Mouse (Mus musculus) hindbrain, embryonic 14.5 days (tissue): ENCODE measurements at regions not wholly inside any gene's neighbourhood (a gene's known extent, or its start where the extent isn't known, plus 50 kb on each side); places are given as distances from the start of the nearest gene placed in this dataset.

Experiments
- ATAC-seq: fragments of 200-750 bp; cut with Nextera tagmentation; 2 replicates; pipeline ENCODE4 v1.8.0; 2017; ENCODE audit warnings: moderate number of reproducible peaks, mild to moderate bottlenecking, moderate TSS enrichment, moderate library complexity; ENCODE audit not compliant: low FRiP score
- DNase-seq: peaks from one replicate; pipeline ENCODE4 v3.0.0-alpha.2; 2015; ENCODE audit warnings: low spot score
- H3K27ac ChIP-seq: fragments of 300-500 bp; sonication (generic); 2 replicates; pipeline ENCODE4 v1.5.1; 2014; ENCODE audit warnings: mild to moderate bottlenecking, moderate library complexity
- H3K27me3 ChIP-seq: fragments of 300-500 bp; sonication (generic); 2 replicates; pipeline ENCODE4 v1.6.1; 2014; ENCODE audit warnings: mild to moderate bottlenecking, low read length, mixed read lengths; ENCODE audit not compliant: control insufficient read depth, insufficient read depth
- H3K36me3 ChIP-seq: fragments of 300-500 bp; sonication (generic); replicated peaks from 2 replicates; pipeline ENCODE4 v1.6.1; 2014; ENCODE audit not compliant: control insufficient read depth, insufficient read depth
- H3K4me1 ChIP-seq: fragments of 300-500 bp; sonication (generic); replicated peaks from 2 replicates; pipeline ENCODE4 v1.6.1; 2014; ENCODE audit warnings: antibody characterized with exemption, low read length, mixed read lengths; ENCODE audit not compliant: control insufficient read depth, insufficient read depth
- H3K4me2 ChIP-seq: fragments of 300-500 bp; sonication (generic); replicated peaks from 2 replicates; pipeline ENCODE4 v1.6.1; 2014; ENCODE audit warnings: mild to moderate bottlenecking, moderate library complexity
- H3K4me3 ChIP-seq: fragments of 300-500 bp; sonication (generic); replicated peaks from 2 replicates; pipeline ENCODE4 v1.5.1; 2014; ENCODE audit warnings: mild to moderate bottlenecking, low read length
- H3K9ac ChIP-seq: fragments of 300-500 bp; sonication (generic); 2 replicates; pipeline ENCODE4 v1.6.1; 2014
- H3K9me3 ChIP-seq: fragments of 300-500 bp; sonication (generic); 2 replicates; pipeline ENCODE4 v1.6.1; 2016; ENCODE audit warnings: low read length; ENCODE audit not compliant: control insufficient read depth
- WGBS: fragments of 180-500 bp; shearing (Covaris S2); extraction: QIAGEN DNeasy Blood & Tissue Kit; methylation state at CpG from one replicate; pipeline ENCODE4 v1.1.7; 2014; 5-methylcytosine and 5-hydroxymethylcytosine counted together

DNA sequence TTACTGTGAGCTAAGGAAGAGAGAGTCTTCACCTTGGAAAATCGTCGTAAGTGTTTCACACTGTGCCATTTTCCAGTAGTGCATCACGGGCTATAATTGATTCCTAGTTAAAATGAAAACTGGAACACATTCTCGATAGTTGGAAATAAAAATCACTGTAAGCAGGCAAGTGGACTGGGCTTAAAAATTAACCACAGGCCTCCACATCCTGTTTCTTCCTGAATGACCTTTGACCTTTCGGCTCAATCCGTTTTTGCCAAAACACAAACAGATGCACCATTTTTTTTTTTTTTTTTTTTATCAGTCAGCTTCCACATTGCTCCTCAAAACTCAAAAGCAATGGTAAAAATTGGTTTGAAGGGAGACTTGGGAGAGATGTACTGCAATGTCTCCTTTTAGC lies 834.4 kb upstream of the Sox9 start:
- Histone ChIP-seq H3K4me2 (no peak overlapping the region), H3K27me3 (no peaks in the 10 kb centered on the region), H3K4me3 (no peak overlapping the region), H3K27ac (no peak overlapping the region), H3K4me1 (no peaks in the 10 kb centered on the region), H3K9me3 (no peaks in the 10 kb centered on the region), H3K36me3 (no peaks in the 10 kb centered on the region), H3K9ac (no peak overlapping the region)
- ATAC-seq, result no peak
- DNase-seq, result no peak
- 89% methylated on average over 6 of the region's 6 CpGs for WGBS

DNA sequence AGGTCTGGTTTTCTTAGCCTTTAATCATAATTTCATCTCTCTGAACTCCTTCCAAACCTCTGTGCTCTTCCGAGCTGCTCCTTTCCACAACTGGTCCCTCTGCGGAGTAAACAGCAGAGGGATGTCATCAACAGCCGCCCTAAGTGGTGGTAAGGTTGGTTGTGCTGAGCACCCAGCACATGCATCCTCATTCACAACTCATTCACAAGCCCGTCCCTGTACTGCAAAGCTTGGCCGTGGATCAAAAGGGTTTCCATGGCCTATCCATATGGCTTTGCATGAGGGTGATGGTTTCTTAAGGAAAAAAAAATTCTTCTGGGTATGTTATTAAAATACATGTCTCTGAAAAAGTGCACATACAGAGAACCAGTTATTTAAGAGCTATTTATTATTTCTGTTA lies 828.6 kb upstream of the Sox9 start:
- H3K36me3 ChIP-seq, result no peaks in the 10 kb centered on the region
- no peaks in the 10 kb centered on the region for H3K27me3 ChIP-seq
- no peak overlapping the region for H3K4me2 ChIP-seq
- no peak for DNase-seq
- H3K4me3 ChIP-seq, result no peak overlapping the region
- no peak overlapping the region for H3K27ac ChIP-seq
- no peaks in the 10 kb centered on the region for H3K9me3 ChIP-seq
- no peak for ATAC-seq
- 84% methylated on average over 5 of the region's 5 CpGs for WGBS
- no peak overlapping the region for H3K9ac ChIP-seq
- no peaks in the 10 kb centered on the region; the same call in 1 of the 2 replicates for H3K4me1 ChIP-seq

DNA sequence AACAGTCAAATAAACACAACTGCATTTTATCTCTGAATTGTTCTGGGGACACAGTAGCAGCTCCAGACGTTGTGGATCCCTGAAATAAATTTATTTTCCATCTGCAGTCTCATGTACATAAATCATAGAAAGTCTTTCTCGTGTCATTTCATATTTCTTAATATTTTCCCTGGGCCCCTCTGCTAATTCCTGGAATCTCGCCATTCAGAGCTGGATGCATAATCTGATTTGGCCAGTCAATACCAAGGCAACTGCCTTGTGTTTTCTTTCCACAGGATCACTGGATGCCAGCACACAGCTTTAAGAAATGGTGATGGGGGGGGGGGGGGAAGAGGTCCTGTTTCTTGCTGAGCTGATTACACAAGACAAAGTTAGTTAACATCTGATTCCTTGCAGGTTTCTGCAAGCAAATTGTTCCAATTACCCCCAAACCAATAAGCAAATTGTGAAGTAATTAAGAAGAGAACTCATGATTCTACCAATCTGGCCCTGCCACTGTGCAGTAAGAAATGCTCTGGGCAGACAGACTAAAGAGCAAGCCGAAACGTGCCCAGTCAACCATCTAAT lies 824.2 kb upstream of the Sox9 start:
- H3K9ac ChIP-seq, result no peak overlapping the region
- no peaks in the 10 kb centered on the region for H3K27me3 ChIP-seq
- no peak overlapping the region for H3K27ac ChIP-seq
- H3K4me1 ChIP-seq, result peaks cover 9% of the 10 kb centered on the region
- DNase-seq, result no peak
- H3K36me3 ChIP-seq, result no peaks in the 10 kb centered on the region
- ATAC-seq, result no peak
- H3K4me3 ChIP-seq, result no peak overlapping the region
- no peaks in the 10 kb centered on the region for H3K9me3 ChIP-seq
- whole genome bisulfite sequencing, result 63% methylated on average over 5 of the region's 5 CpGs
- no peak overlapping the region for H3K4me2 ChIP-seq

DNA sequence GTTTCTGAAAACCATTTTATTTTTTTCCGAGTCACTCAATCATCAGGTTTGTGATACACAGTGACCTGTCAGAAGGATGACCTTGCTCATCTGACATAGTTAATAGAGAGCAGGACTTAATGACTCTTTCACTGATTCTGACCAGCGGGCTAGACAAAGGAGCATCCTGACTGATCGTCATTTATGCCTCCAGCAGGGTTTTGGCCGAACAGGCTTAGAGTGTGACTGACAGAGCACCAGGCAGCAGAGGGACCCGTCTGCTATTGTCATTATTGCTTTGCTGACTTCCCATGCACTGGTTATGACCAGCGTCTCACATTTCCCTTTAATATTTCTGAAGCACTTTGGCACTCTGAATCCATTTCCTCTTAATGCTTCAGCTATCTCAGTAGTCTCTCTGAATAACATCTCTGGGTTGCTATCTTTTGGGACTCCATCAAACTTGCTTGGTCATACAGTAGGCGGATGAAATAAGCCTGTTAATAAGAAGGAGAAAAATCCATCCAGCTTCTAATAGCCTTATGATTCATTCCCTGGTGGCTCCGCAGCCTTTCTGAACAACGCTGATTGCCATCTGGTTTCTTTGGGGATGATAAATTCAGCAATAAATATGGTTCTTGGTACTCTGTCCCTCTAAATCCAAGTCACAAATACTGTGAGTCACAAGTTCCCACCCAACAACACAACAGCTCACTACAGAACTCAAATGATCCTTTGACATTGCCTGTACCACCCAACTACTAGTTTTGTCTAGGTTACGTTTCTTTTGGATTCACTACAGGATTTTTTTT lies 820.8 kb upstream of the Sox9 start:
- peak overlapping the region; percentile 27; the same call in 1 of the 2 replicates for H3K27ac ChIP-seq
- DNase-seq (peak; percentile 34), ATAC-seq (no peak)
- H3K9ac ChIP-seq, result no peak overlapping the region
- no peaks in the 10 kb centered on the region for H3K27me3 ChIP-seq
- no peak overlapping the region for H3K4me3 ChIP-seq
- peaks cover 9% of the 10 kb centered on the region for H3K4me1 ChIP-seq
- H3K4me2 ChIP-seq, result no peak overlapping the region
- H3K9me3 ChIP-seq, result no peaks in the 10 kb centered on the region
- WGBS, result 30% methylated on average over 10 of the region's 10 CpGs
- no peaks in the 10 kb centered on the region for H3K36me3 ChIP-seq

DNA sequence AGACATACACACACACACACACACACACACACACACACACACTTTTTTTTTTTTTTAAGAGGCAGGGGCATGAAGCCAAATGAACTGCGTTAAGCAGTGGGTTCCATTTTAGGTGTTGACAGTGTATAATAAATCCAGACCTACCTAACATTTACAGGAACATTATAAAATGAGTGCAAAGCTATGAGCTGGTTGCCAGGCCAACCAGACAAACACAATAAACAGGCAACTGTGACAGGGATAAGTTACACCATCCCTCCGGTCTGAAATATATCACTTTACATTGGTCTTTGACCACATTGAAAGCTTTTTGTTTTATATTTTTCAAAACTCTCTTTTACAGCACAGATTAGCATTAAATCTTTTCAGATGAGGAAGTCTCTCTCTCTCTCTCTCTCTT lies 820.2 kb upstream of the Sox9 start:
- no peak for ATAC-seq
- peaks cover 9% of the 10 kb centered on the region for H3K4me1 ChIP-seq
- no peaks in the 10 kb centered on the region for H3K27me3 ChIP-seq
- WGBS, result 48% methylated on average over 2 of the region's 2 CpGs
- no peak overlapping the region for H3K27ac ChIP-seq
- peak; percentile 29 for DNase-seq
- no peak overlapping the region for H3K4me3 ChIP-seq
- no peak overlapping the region for H3K9ac ChIP-seq
- H3K4me2 ChIP-seq, result no peak overlapping the region
- H3K36me3 ChIP-seq, result no peaks in the 10 kb centered on the region
- no peaks in the 10 kb centered on the region for H3K9me3 ChIP-seq

DNA sequence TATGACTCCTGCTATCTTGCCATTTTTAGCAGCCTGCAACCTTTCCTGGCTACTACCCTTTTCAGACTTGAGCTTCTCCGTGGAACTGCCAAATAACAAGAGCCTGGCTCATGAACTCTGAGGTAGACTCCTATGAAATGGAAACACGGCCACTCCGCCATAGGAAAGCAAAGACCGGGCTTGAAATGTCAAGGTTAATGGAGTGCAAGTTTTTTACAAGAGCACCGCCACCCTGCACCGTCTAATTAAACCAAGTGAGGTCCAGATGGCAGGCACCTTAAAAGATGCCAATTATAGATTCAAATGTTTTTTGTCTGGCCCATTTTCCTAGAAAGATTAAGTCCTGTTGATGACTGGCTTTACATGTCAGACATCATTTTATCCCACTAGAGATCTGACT lies 818.0 kb upstream of the Sox9 start:
- H3K27me3 ChIP-seq, result no peaks in the 10 kb centered on the region
- ATAC-seq (no peak), DNase-seq (no peak)
- H3K9ac ChIP-seq, result no peak overlapping the region
- no peak overlapping the region for H3K4me2 ChIP-seq
- no peaks in the 10 kb centered on the region for H3K36me3 ChIP-seq
- no peaks in the 10 kb centered on the region for H3K9me3 ChIP-seq
- H3K27ac ChIP-seq, result no peak overlapping the region
- peaks cover 9% of the 10 kb centered on the region for H3K4me1 ChIP-seq
- 63% methylated on average over 6 of the region's 6 CpGs for WGBS
- no peak overlapping the region for H3K4me3 ChIP-seq

DNA sequence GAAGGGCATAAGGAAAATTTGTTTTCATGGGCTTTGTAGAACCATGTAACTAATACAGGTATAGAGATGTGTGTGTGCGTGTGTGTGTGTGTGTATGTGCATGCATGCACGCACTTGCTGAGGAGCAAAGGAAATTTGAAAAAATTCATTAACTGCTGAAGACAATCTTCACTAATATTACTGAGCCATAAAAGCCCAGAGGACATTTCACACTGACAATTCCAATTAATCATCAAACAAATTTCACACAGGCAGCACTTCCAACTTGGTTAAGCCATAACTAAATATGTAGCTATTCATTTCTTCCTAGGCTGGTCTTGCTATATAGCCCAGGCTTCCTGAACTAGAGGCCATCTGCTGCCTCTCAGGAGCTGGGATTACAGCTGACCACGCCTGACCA lies 815.6 kb upstream of the Sox9 start:
- peak; percentile 64 for DNase-seq
- WGBS, result 72% methylated on average over 3 of the region's 3 CpGs
- no peak for ATAC-seq

DNA sequence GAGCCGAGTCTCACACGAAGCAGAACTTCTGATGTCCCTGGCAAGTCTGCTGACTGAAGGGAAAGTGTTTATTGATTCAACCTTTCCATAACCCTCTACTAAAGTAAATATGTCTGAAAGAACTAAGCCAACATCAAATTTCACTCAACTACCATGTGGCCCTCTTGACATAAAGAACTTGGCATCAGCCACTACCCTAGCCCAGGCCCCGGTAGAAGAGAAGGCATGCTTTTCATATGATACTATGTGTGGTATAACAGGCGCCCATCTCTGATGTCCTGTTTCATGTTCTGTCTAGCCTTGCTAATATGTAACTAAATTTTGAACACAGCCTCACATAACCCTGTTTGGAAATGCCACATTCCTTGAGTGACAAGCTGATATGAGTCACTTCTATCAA lies 811.0 kb upstream of the Sox9 start:
- DNase-seq (no peak), ATAC-seq (no peak)
- Histone ChIP-seq H3K9me3 (no peaks in the 10 kb centered on the region), H3K27ac (no peak overlapping the region), H3K27me3 (no peaks in the 10 kb centered on the region), H3K4me2 (no peak overlapping the region), H3K9ac (no peak overlapping the region), H3K4me1 (no peaks in the 10 kb centered on the region), H3K4me3 (no peak overlapping the region), H3K36me3 (no peaks in the 10 kb centered on the region)
- WGBS, result 88% methylated on average over 4 of the region's 4 CpGs

More for the DNA sequence above, 815.6 kb upstream of the Sox9 start:
- Histone ChIP-seq H3K9me3 (no peaks in the 10 kb centered on the region), H3K27ac (no peak overlapping the region), H3K9ac (no peak overlapping the region), H3K4me2 (no peak overlapping the region), H3K4me1 (peaks cover 2% of the 10 kb centered on the region; the same call in 1 of the 2 replicates), H3K36me3 (no peaks in the 10 kb centered on the region), H3K4me3 (no peak overlapping the region), H3K27me3 (no peaks in the 10 kb centered on the region)

DNA sequence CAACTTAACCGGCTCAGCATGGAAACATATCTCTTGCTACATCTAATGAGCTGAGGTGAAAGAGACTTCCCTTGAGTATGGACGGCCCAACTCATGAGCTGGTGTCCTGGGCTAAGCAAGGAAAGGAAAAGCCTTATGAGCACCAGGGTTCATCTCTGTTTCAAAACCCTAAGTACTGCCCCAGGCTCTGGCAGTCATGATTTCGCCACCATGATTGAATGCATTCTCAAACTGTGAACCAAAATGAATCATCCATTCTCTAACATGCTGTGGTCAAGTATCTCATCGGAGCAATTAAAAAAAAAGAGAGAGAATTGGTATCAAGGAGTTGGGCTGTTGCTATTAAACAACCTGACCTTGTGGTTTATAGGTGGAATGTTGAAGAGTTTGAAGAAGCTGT lies 803.4 kb upstream of the Sox9 start:
- Histone ChIP-seq H3K27me3 (no peaks in the 10 kb centered on the region), H3K4me3 (no peak overlapping the region), H3K27ac (no peak overlapping the region), H3K4me2 (no peak overlapping the region), H3K4me1 (no peaks in the 10 kb centered on the region), H3K36me3 (no peaks in the 10 kb centered on the region), H3K9me3 (no peaks in the 10 kb centered on the region), H3K9ac (no peak overlapping the region)
- DNase-seq (no peak), ATAC-seq (no peak)
- 89% methylated on average over 4 of the region's 4 CpGs for WGBS
